Mouse (Mus musculus) spleen, adult 2 months (tissue): ENCODE data around the gene Grin2c. TPM values are rescaled to one million over a fixed set of nuclear protein-coding genes. Genes with fewer than 3 reads are reported as not detected.
A peak's percentile ranks its signal among the peaks of the same experiment; 100 is the strongest.

Experiments
- DNase-seq, 2 experiments: peaks; one replicate each; pipeline versions ENCODE4 v3.0.0 to v3.0.0-alpha.2; 2012 to 2021; ENCODE audit warnings: low spot score in 2 of 2, low read depth in 1 of 2
- H3K27ac ChIP-seq: fragments of 200-500 bp; 2 replicates; pipeline ENCODE4 v1.5.1; 2012; ENCODE audit warnings: low read length, inconsistent platforms; ENCODE audit not compliant: insufficient read depth
- H3K27me3 ChIP-seq: fragments of 200-500 bp; 2 replicates; pipeline ENCODE4 v1.6.1; 2012; ENCODE audit warnings: mild to moderate bottlenecking, moderate library complexity, low read length, inconsistent platforms; ENCODE audit not compliant: control insufficient read depth, insufficient read depth
- H3K36me3 ChIP-seq: fragments of 200-500 bp; 2 replicates; pipeline ENCODE4 v1.6.1; 2012; ENCODE audit warnings: mild to moderate bottlenecking, low read length, inconsistent platforms; ENCODE audit not compliant: control insufficient read depth, insufficient read depth
- H3K4me1 ChIP-seq: fragments of 200-500 bp; 2 replicates; pipeline ENCODE4 v1.6.1; 2011; ENCODE audit warnings: inconsistent platforms; ENCODE audit not compliant: control insufficient read depth, insufficient read depth, insufficient read length
- H3K4me3 ChIP-seq: fragments of 200-500 bp; 2 replicates; pipeline ENCODE4 v1.5.1; 2011; ENCODE audit warnings: mild to moderate bottlenecking, inconsistent platforms; ENCODE audit not compliant: insufficient read depth, insufficient read length; ENCODE audit errors: extremely low read depth
- CTCF ChIP-seq: fragments of 200-500 bp; IDR thresholded peaks from 2 replicates; pipeline ENCODE4 v1.5.1; 2011; ENCODE audit warnings: mild to moderate bottlenecking, inconsistent platforms; ENCODE audit not compliant: insufficient read depth, insufficient read length, insufficient replicate concordance; ENCODE audit errors: extremely low read depth
- POLR2A ChIP-seq: fragments of 200-500 bp; IDR thresholded peaks from 2 replicates; pipeline ENCODE4 v1.6.1; 2011; ENCODE audit warnings: low read depth, low read length, inconsistent platforms
- WGBS: fragments of 180-500 bp; shearing (Covaris S2); methylation state at CpG from one replicate; pipeline ENCODE4 v1.1.7; 2018; 5-methylcytosine and 5-hydroxymethylcytosine counted together
- polyA plus RNA-seq: library from polyadenylated mRNA; depleted of rRNA; stranded (reverse); fragments of >200 nt; gene quantifications from 2 replicates; pipeline ENCODE4 v1.2.3, GENCODE M21; 2012

Grin2c gene
- polyA plus RNA-seq, 1 experiment: 13.7 TPM

DNA sequence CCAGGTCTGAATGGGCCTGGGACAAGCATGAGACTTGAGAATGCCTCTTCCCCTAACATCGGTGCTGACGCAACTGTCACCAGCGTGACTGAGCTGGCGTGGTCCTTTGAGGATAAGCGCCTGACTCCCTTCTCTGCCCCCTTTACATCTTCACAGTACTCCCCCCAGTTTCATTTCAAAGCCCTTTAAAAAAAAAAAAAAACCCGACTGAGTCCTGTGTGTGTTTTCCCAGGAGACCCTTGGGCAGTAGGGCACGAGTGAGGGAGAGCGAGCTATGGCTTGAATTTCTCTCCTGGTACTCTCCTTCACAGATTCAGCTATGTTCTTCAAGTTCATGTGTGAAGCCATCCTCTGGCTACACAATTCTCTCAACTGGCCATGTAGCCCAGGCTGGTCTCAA lies 31.1 kb upstream of the Grin2c start:
- Histone ChIP-seq H3K27ac (no peak overlapping the region), H3K27me3 (no peaks in the 10 kb centered on the region), H3K36me3 (no peaks in the 10 kb centered on the region), H3K4me3 (no peak overlapping the region), H3K4me1 (no peaks in the 10 kb centered on the region)
- no peak for DNase-seq
- 57% methylated on average over 8 of the region's 8 CpGs for WGBS
- TF ChIP-seq POLR2A (no peak), CTCF (no peak)

GRCm38 (mm10) chr11:115297214-115297826 lies 30.3 kb upstream of the Grin2c start, which contains the start of gene Fads6:
Fads6 (minus strand) TSS chr11:115297663.
- Histone ChIP-seq H3K27ac (no peak within 1 kb of the TSS), H3K27me3 (no peaks in the 10 kb centered on the region), H3K4me1 (no peaks in the 10 kb centered on the region), H3K4me3 (peak within 1 kb of the TSS; percentile 37; the same call in 1 of the 2 replicates), H3K36me3 (no peaks in the 10 kb centered on the region)
- TF ChIP-seq POLR2A (no peak), CTCF (peak; percentile 16; the same call in 1 of the 2 replicates)
- WGBS: 2% methylated on average over 44 of the region's 44 CpGs
- peak; percentile 22 to 27 for DNase-seq

GRCm38 (mm10) chr11:115296471-115297210 lies 29.6 kb upstream of the Grin2c start:
- H3K4me1 ChIP-seq: no peaks in the 10 kb centered on the region
- TF ChIP-seq CTCF (no peak), POLR2A (no peak)
- WGBS: 64% methylated on average over 21 of the region's 21 CpGs
- H3K27me3 ChIP-seq: no peaks in the 10 kb centered on the region
- H3K4me3 ChIP-seq: peak overlapping the region; percentile 37; the same call in 1 of the 2 replicates
- H3K27ac ChIP-seq: no peak overlapping the region
- DNase-seq: no peak
- H3K36me3 ChIP-seq: no peaks in the 10 kb centered on the region

- no peaks in the 10 kb centered on the region for H3K4me1 ChIP-seq
- no peaks in the 10 kb centered on the region for H3K27me3 ChIP-seq
- H3K4me3 ChIP-seq: no peak overlapping the region
- WGBS: 90% methylated on average over 11 of the region's 11 CpGs
- DNase-seq: no peak
- no peaks in the 10 kb centered on the region for H3K36me3 ChIP-seq
- H3K27ac ChIP-seq: no peak overlapping the region
- no peak for TF ChIP-seq POLR2A
These were observed 28.9 kb upstream of the Grin2c start for GRCm38 (mm10) chr11:115295939-115296338.

DNA sequence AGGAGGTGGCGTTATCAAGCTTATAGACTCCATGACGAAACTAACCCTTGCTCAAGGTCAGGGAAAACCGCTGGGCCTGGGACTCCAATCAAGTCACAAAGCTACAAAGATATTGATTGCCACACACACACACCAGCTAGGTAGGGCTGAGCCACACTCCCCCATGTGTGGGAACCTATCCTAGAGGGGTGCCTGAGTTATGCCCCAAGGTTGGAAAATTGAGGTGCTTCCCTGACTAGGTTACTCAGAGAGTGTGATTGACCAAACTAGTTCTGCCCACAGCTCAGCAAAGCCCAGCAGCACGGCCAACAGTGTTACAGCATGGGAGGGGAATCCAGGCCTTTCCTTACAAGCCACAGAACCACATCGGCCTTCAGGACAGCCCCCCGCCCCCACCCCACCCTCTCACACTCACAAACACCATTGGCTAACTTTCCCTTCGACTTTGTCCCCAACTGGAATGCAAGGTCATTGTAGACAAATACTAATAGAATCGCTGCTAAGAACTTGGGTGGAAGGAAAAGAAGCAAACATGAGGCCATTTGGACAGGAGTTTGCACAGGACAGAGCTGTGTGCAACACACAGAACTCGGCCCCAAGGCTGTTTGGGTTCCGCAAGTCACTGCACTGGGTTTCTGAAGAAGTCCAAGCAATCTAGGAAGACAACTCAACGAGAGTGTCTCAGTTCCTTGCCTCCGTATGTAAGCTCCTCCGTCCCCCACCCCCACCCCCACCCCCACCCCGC lies 25.8 kb upstream of the Grin2c start:
- WGBS: 84% methylated on average over 14 of the region's 14 CpGs
- Histone ChIP-seq H3K27me3 (no peaks in the 10 kb centered on the region), H3K27ac (no peak overlapping the region), H3K4me1 (no peaks in the 10 kb centered on the region), H3K36me3 (no peaks in the 10 kb centered on the region), H3K4me3 (no peak overlapping the region)
- DNase-seq: no peak
- no peak for TF ChIP-seq CTCF
- TF ChIP-seq POLR2A: no peak

DNA sequence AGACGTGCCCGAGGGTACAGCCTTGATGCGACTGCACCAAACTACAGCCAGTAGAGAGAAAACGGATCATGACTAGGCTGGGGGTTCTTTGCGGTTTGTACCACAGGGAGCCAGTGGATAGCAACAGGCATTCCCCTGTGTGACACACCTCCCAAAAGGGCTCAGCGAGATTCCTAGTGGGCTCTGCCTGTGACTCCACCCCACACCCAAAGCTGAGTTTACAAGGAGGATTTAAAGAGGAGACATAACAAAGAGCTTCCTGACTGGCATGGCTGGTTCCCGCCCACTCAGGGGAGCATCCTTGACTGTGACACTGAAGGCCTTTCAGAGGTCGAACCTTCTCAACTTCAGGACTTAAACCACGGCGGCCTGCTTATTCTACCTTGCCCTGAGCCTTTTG lies 24.5 kb upstream of the Grin2c start:
- 89% methylated on average over 10 of the region's 10 CpGs for WGBS
- no peak for DNase-seq
- H3K27me3 ChIP-seq: no peaks in the 10 kb centered on the region
- H3K27ac ChIP-seq: no peak overlapping the region
- no peaks in the 10 kb centered on the region for H3K4me1 ChIP-seq
- no peaks in the 10 kb centered on the region for H3K36me3 ChIP-seq
- H3K4me3 ChIP-seq: no peak overlapping the region
- TF ChIP-seq CTCF: no peak
- no peak for TF ChIP-seq POLR2A
